28 mouse cellular contexts compared by ENCODE assay signal in genomic region chr7:82265365-82265764, GRCm38 (mm10).
DNase-seq lines count a peak whose midpoint lies in the region; ATAC-seq and TF ChIP-seq lines count a peak whose summit lies in the region.
"Had no signal": no experiment of that assay in that cellular context is flagged by ENCODE, and none has a peak within 500 bp of the region (broad histone marks: within the 10 kb centered on the region; RNA-seq: fewer than 3 reads in every experiment).

No protein-coding gene starts in this region.

- no peak for TF ChIP-seq CTCF in lung, embryonic 14.5 days (IDR thresholded peaks at IDR 0.05; ENCODE audit: low read depth)
- TF ChIP-seq CTCF in lung, postnatal 0 days (IDR thresholded peaks at IDR 0.05): no peak

- H3K27me3 ChIP-seq in lung, embryonic 14.5 days (ENCODE audit: insufficient read depth, low read length): no peaks in the 10 kb centered on the region
- no peaks in the 10 kb centered on the region for H3K27me3 ChIP-seq in lung, postnatal 0 days (replicated peaks; ENCODE audit: insufficient read depth, low read length)
- no peaks in the 10 kb centered on the region for H3K27me3 ChIP-seq in intestine, embryonic 16.5 days (replicated peaks; ENCODE audit: control insufficient read depth, insufficient read depth, low read length)
- H3K27me3 ChIP-seq: embryonic facial prominence, embryonic 13.5 days; forebrain, embryonic 12.5 days; forebrain, embryonic 15.5 days; heart, embryonic 15.5 days; hindbrain, embryonic 13.5 days had no signal

- no peak overlapping the region for H3K27ac ChIP-seq in lung, embryonic 14.5 days (ENCODE audit: low read depth)
- H3K27ac ChIP-seq in lung, postnatal 0 days (ENCODE audit: low read length): no peak overlapping the region
- no peak overlapping the region for H3K27ac ChIP-seq in intestine, embryonic 16.5 days (ENCODE audit: low read length)
- H3K27ac ChIP-seq: embryonic facial prominence, embryonic 10.5 days; embryonic facial prominence, embryonic 13.5 days; forebrain, embryonic 12.5 days; forebrain, embryonic 15.5 days; heart, embryonic 15.5 days; hindbrain, embryonic 10.5 days; hindbrain, embryonic 13.5 days had no signal

- TF ChIP-seq EP300 in lung, postnatal 0 days (IDR thresholded peaks at IDR 0.05): no peak

- WGBS in lung, embryonic 14.5 days: 53% methylated on average over 4 of the region's 4 CpGs
- 49% methylated on average over 4 of the region's 4 CpGs for WGBS in lung, postnatal 0 days
- 55% methylated on average over 4 of the region's 4 CpGs for WGBS in intestine, embryonic 16.5 days

- H3K4me2 ChIP-seq in lung, embryonic 14.5 days: no peak overlapping the region
- no peak overlapping the region for H3K4me2 ChIP-seq in lung, postnatal 0 days (replicated peaks; ENCODE audit: low read depth, low read length)
- H3K4me2 ChIP-seq in intestine, embryonic 16.5 days (ENCODE audit: low read depth, low read length): no peak overlapping the region
- H3K4me2 ChIP-seq: embryonic facial prominence, embryonic 13.5 days; forebrain, embryonic 12.5 days; forebrain, embryonic 15.5 days; heart, embryonic 12.5 days; heart, embryonic 15.5 days; hindbrain, embryonic 13.5 days had no signal

- peak; percentile 27 for DNase-seq in lung, embryonic 14.5 days
- DNase-seq in lung, postnatal 14 days: no peak
- peak; percentile 62 for DNase-seq in lung, postnatal 0 days (ENCODE audit: low spot score)
- no peak for DNase-seq in lung, postnatal 4 days
- DNase-seq in NIH3T3 (ENCODE audit: low read depth): peak; percentile 28
- DNase-seq: adrenal gland, adult 8-10 months; adrenal gland, postnatal 25 days; B cell, adult 2 months; cerebellum, adult 2 months; cerebellum, adult 9-11 months; cerebellum, postnatal 36 days; embryo, embryonic 11 days; gastrocnemius, postnatal 25 days; heart, adult 18-20 months; heart, postnatal 10 days; heart, postnatal 36 days had no signal

- no peaks in the 10 kb centered on the region for H3K4me1 ChIP-seq in lung, embryonic 14.5 days (ENCODE audit: insufficient read depth)
- no peaks in the 10 kb centered on the region for H3K4me1 ChIP-seq in lung, postnatal 0 days (ENCODE audit: insufficient read depth, low read depth, low read length)
- no peaks in the 10 kb centered on the region for H3K4me1 ChIP-seq in intestine, embryonic 16.5 days (ENCODE audit: control insufficient read depth, insufficient read depth, low read length)
- H3K4me1 ChIP-seq: forebrain, embryonic 12.5 days; forebrain, embryonic 15.5 days; heart, embryonic 12.5 days; heart, embryonic 15.5 days; hindbrain, embryonic 10.5 days; hindbrain, embryonic 13.5 days had no signal

- no peak overlapping the region for H3K9ac ChIP-seq in lung, embryonic 14.5 days
- no peak overlapping the region for H3K9ac ChIP-seq in lung, postnatal 0 days (replicated peaks; ENCODE audit: low read depth)
- H3K9ac ChIP-seq in intestine, embryonic 16.5 days (ENCODE audit: low read depth, low read length): no peak overlapping the region
- H3K9ac ChIP-seq: embryonic facial prominence, embryonic 13.5 days; forebrain, embryonic 12.5 days; forebrain, embryonic 15.5 days; heart, embryonic 12.5 days; heart, embryonic 15.5 days; hindbrain, embryonic 13.5 days had no signal

- H3K9me3 ChIP-seq in lung, embryonic 14.5 days (ENCODE audit: low read depth, low read length): no peaks in the 10 kb centered on the region
- H3K9me3 ChIP-seq in lung, postnatal 0 days (ENCODE audit: low read length): no peaks in the 10 kb centered on the region
- H3K9me3 ChIP-seq in intestine, embryonic 16.5 days (ENCODE audit: control insufficient read depth, low read length): no peaks in the 10 kb centered on the region
- H3K9me3 ChIP-seq: embryonic facial prominence, embryonic 10.5 days; embryonic facial prominence, embryonic 13.5 days; forebrain, embryonic 12.5 days; forebrain, embryonic 15.5 days; heart, embryonic 12.5 days; heart, embryonic 15.5 days; hindbrain, embryonic 10.5 days; hindbrain, embryonic 13.5 days had no signal

- H3K4me3 ChIP-seq in lung, embryonic 14.5 days (ENCODE audit: low read depth, low read length): no peak overlapping the region
- no peak overlapping the region for H3K4me3 ChIP-seq in lung, postnatal 0 days (ENCODE audit: low read depth, low read length)
- no peak overlapping the region for H3K4me3 ChIP-seq in intestine, embryonic 16.5 days (ENCODE audit: low read length)
- H3K4me3 ChIP-seq: embryonic facial prominence, embryonic 10.5 days; embryonic facial prominence, embryonic 13.5 days; erythroblast, embryonic 14.5 days; forebrain, embryonic 12.5 days; forebrain, embryonic 15.5 days; heart, embryonic 12.5 days; heart, embryonic 15.5 days; hindbrain, embryonic 10.5 days; hindbrain, embryonic 13.5 days had no signal

- H3K36me3 ChIP-seq in lung, embryonic 14.5 days (ENCODE audit: insufficient read depth): no peaks in the 10 kb centered on the region
- no peaks in the 10 kb centered on the region for H3K36me3 ChIP-seq in lung, postnatal 0 days (ENCODE audit: insufficient read depth, low read length)
- no peaks in the 10 kb centered on the region for H3K36me3 ChIP-seq in intestine, embryonic 16.5 days (ENCODE audit: control insufficient read depth, insufficient read depth, low read length)
- H3K36me3 ChIP-seq: embryonic facial prominence, embryonic 10.5 days; embryonic facial prominence, embryonic 13.5 days; forebrain, embryonic 12.5 days; forebrain, embryonic 15.5 days; heart, embryonic 12.5 days; heart, embryonic 15.5 days; hindbrain, embryonic 10.5 days; hindbrain, embryonic 13.5 days had no signal

- ATAC-seq in lung, embryonic 14.5 days (ENCODE audit: insufficient read depth): no peak
- peak; percentile 88 for ATAC-seq in lung, postnatal 0 days
- no peak for ATAC-seq in intestine, embryonic 16.5 days
- ATAC-seq: activated CD4-positive, CD25-positive, alpha-beta regulatory T cell, adult 4 months; forebrain, embryonic 15.5 days; hindbrain, embryonic 16.5 days had no signal

Comparison
In these comparisons a context has a peak if more than half of its experiments do, and no peak if none do; other contexts are left out.
1. DNase-seq: peak in lung, embryonic 14.5 days (single experiment), lung, postnatal 0 days (single experiment) and NIH3T3 (single experiment); none in lung, postnatal 14 days (single experiment) and lung, postnatal 4 days (0 of 2).